Mouse (Mus musculus): Measurements from ENCODE around the gene Orai2. TPM values are rescaled to one million over a fixed set of nuclear protein-coding genes. Genes with fewer than 3 reads are reported as not detected.
A peak's percentile ranks its signal among the peaks of the same experiment; 100 is the strongest.
"Not testable (repeated sequence)": the region's sequence is repeated elsewhere in the genome, so short reads cannot be mapped to it uniquely, and the experiment has no call there.

Orai2 gene
- 4.4 and 6.7 TPM in 2 replicates for polyA plus RNA-seq (2016; fragmentation: Nextera tagmentation; extraction: Ambion mirVana)

GRCm38 (mm10) chr5:136170512-136171362, at the start of gene Orai2:
Gene Orai2, minus strand, starts transcription at chr5:136170713.
- Histone ChIP-seq H3K4me1 (peaks cover 44% of the 10 kb centered on the region), H3K9me3 (replicated peaks) (peaks cover 6% of the 10 kb centered on the region; the same call in 1 of the 2 replicates), H3K9ac (peak within 1 kb of the TSS; percentile 76), H3K27me3 (replicated peaks) (no peaks in the 10 kb centered on the region), H3K4me3 (peak within 1 kb of the TSS; percentile 69), H3K4me2 (peak within 1 kb of the TSS; percentile 96), H3K27ac (peak within 1 kb of the TSS; percentile 73), H3K36me3 (peaks cover 13% of the 10 kb centered on the region)
- peak; percentile 79 for ATAC-seq
- WGBS (ENCODE audit: insufficient replicate concordance): 3% methylated on average over 48 of the region's 49 CpGs

GRCm38 (mm10) chr5:136218585-136218984, 48.1 kb upstream of the Orai2 start:
- Histone ChIP-seq H3K27me3 (replicated peaks) (no peaks in the 10 kb centered on the region), H3K9me3 (replicated peaks) (no peaks in the 10 kb centered on the region), H3K4me2 (no peak overlapping the region), H3K4me3 (no peak overlapping the region), H3K4me1 (peaks cover 3% of the 10 kb centered on the region; the same call in 1 of the 2 replicates), H3K27ac (no peak overlapping the region), H3K36me3 (peaks cover under 1% of the 10 kb centered on the region; the same call in 1 of the 2 replicates), H3K9ac (no peak overlapping the region)
- 74% methylated on average over 12 of the region's 12 CpGs for WGBS (ENCODE audit: insufficient replicate concordance)
- no peak for ATAC-seq

GRCm38 (mm10) chr5:136217932-136218381, 47.4 kb upstream of the Orai2 start:
- Histone ChIP-seq H3K27ac (no peak overlapping the region), H3K4me2 (no peak overlapping the region), H3K4me3 (no peak overlapping the region), H3K4me1 (peaks cover 3% of the 10 kb centered on the region; the same call in 1 of the 2 replicates), H3K9me3 (replicated peaks) (no peaks in the 10 kb centered on the region), H3K9ac (no peak overlapping the region), H3K27me3 (replicated peaks) (no peaks in the 10 kb centered on the region), H3K36me3 (no peaks in the 10 kb centered on the region)
- ATAC-seq: no peak
- 27% methylated on average over 4 of the region's 4 CpGs for WGBS (ENCODE audit: insufficient replicate concordance)

- Histone ChIP-seq H3K4me1 (peaks cover 3% of the 10 kb centered on the region; the same call in 1 of the 2 replicates), H3K9ac (no peak overlapping the region), H3K36me3 (no peaks in the 10 kb centered on the region), H3K27me3 (replicated peaks) (no peaks in the 10 kb centered on the region), H3K4me3 (no peak overlapping the region), H3K4me2 (no peak overlapping the region), H3K9me3 (replicated peaks) (no peaks in the 10 kb centered on the region), H3K27ac (no peak overlapping the region)
- WGBS (ENCODE audit: insufficient replicate concordance): 59% methylated on average over 18 of the region's 18 CpGs
- no peak for ATAC-seq
Measured at GRCm38 (mm10) chr5:136217004-136217665, 46.6 kb upstream of the Orai2 start.

GRCm38 (mm10) chr5:136215958-136216357, 45.4 kb upstream of the Orai2 start:
- H3K4me1 ChIP-seq: peaks cover 3% of the 10 kb centered on the region; the same call in 1 of the 2 replicates
- H3K9me3 ChIP-seq (replicated peaks): no peaks in the 10 kb centered on the region
- ATAC-seq: no peak
- no peak overlapping the region for H3K27ac ChIP-seq
- no peak overlapping the region for H3K4me3 ChIP-seq
- 81% methylated on average over 5 of the region's 5 CpGs for WGBS (ENCODE audit: insufficient replicate concordance)
- no peak overlapping the region for H3K9ac ChIP-seq
- H3K4me2 ChIP-seq: no peak overlapping the region
- H3K36me3 ChIP-seq: no peaks in the 10 kb centered on the region
- no peaks in the 10 kb centered on the region for H3K27me3 ChIP-seq (replicated peaks)

- Histone ChIP-seq H3K9ac (no peak overlapping the region), H3K4me3 (no peak overlapping the region), H3K36me3 (no peaks in the 10 kb centered on the region), H3K4me1 (peaks cover 3% of the 10 kb centered on the region; the same call in 1 of the 2 replicates), H3K9me3 (replicated peaks) (no peaks in the 10 kb centered on the region), H3K27ac (no peak overlapping the region), H3K4me2 (no peak overlapping the region), H3K27me3 (replicated peaks) (no peaks in the 10 kb centered on the region)
- no peak for ATAC-seq
- 75% methylated on average over 3 of the region's 3 CpGs for WGBS (ENCODE audit: insufficient replicate concordance)
Measured at GRCm38 (mm10) chr5:136215211-136215610, 44.7 kb upstream of the Orai2 start.

GRCm38 (mm10) chr5:136213716-136214115, 43.2 kb upstream of the Orai2 start:
- Histone ChIP-seq H3K27me3 (replicated peaks) (no peaks in the 10 kb centered on the region), H3K4me3 (no peak overlapping the region), H3K9ac (no peak overlapping the region), H3K9me3 (replicated peaks) (no peaks in the 10 kb centered on the region), H3K4me1 (peaks cover 3% of the 10 kb centered on the region; the same call in 1 of the 2 replicates), H3K4me2 (no peak overlapping the region), H3K27ac (no peak overlapping the region), H3K36me3 (no peaks in the 10 kb centered on the region)
- ATAC-seq: no peak
- 61% methylated on average over 5 of the region's 5 CpGs for WGBS (ENCODE audit: insufficient replicate concordance)

GRCm38 (mm10) chr5:136212716-136213115, 42.2 kb upstream of the Orai2 start:
- no peak overlapping the region for H3K9ac ChIP-seq
- no peak overlapping the region for H3K4me2 ChIP-seq
- no peak overlapping the region for H3K27ac ChIP-seq
- 81% methylated on average over 11 of the region's 11 CpGs for WGBS (ENCODE audit: insufficient replicate concordance)
- no peaks in the 10 kb centered on the region for H3K36me3 ChIP-seq
- H3K27me3 ChIP-seq (replicated peaks): no peaks in the 10 kb centered on the region
- no peak for ATAC-seq
- H3K4me1 ChIP-seq: no peaks in the 10 kb centered on the region
- H3K4me3 ChIP-seq: no peak overlapping the region
- no peaks in the 10 kb centered on the region for H3K9me3 ChIP-seq (replicated peaks)

GRCm38 (mm10) chr5:136211341-136212102, 41.0 kb upstream of the Orai2 start:
- H3K27me3 ChIP-seq (replicated peaks); ATAC-seq; H3K4me1 ChIP-seq; H3K4me2 ChIP-seq; H3K36me3 ChIP-seq; H3K27ac ChIP-seq; H3K4me3 ChIP-seq; H3K9ac ChIP-seq; H3K9me3 ChIP-seq (replicated peaks): not testable (repeated sequence)
- 61% methylated on average over 14 of the region's 14 CpGs for WGBS (ENCODE audit: insufficient replicate concordance)

- no peaks in the 10 kb centered on the region for H3K27me3 ChIP-seq (replicated peaks)
- no peak overlapping the region for H3K4me3 ChIP-seq
- H3K27ac ChIP-seq: no peak overlapping the region
- H3K9ac ChIP-seq: no peak overlapping the region
- ATAC-seq: no peak
- H3K4me2 ChIP-seq: no peak overlapping the region
- no peaks in the 10 kb centered on the region for H3K36me3 ChIP-seq
- WGBS (ENCODE audit: insufficient replicate concordance): 37% methylated on average over 5 of the region's 5 CpGs
- no peaks in the 10 kb centered on the region for H3K4me1 ChIP-seq
- H3K9me3 ChIP-seq (replicated peaks): no peaks in the 10 kb centered on the region
Measured at GRCm38 (mm10) chr5:136210549-136210948, 40.0 kb upstream of the Orai2 start.

GRCm38 (mm10) chr5:136201832-136202231, 31.3 kb upstream of the Orai2 start:
- Histone ChIP-seq H3K9me3 (replicated peaks) (no peaks in the 10 kb centered on the region), H3K27ac (no peak overlapping the region), H3K36me3 (peaks cover 5% of the 10 kb centered on the region), H3K4me3 (no peak overlapping the region), H3K9ac (no peak overlapping the region), H3K4me2 (no peak overlapping the region), H3K4me1 (peaks cover 20% of the 10 kb centered on the region), H3K27me3 (replicated peaks) (no peaks in the 10 kb centered on the region)
- ATAC-seq: no peak
- 32% methylated on average over 7 of the region's 7 CpGs for WGBS (ENCODE audit: insufficient replicate concordance)

All from liver, embryonic 12.5 days (tissue).